Mouse (Mus musculus) hindbrain, embryonic 11.5 days (tissue): ENCODE data around the gene Mfsd4b1. TPM values are rescaled to one million over a fixed set of nuclear protein-coding genes. Genes with fewer than 3 reads are reported as not detected.

Experiments used
- ATAC-seq: fragments of 200-750 bp; cut with Nextera tagmentation; 2 replicates; pipeline ENCODE4 v1.8.0; 2017; ENCODE audit warnings: mild to moderate bottlenecking, moderate TSS enrichment, moderate library complexity; ENCODE audit not compliant: low FRiP score
- DNase-seq: peaks from one replicate; pipeline ENCODE4 v3.0.0-alpha.2; 2015; ENCODE audit warnings: low spot score
- H3K27ac ChIP-seq: fragments of 300-500 bp; sonication (generic); 2 replicates; pipeline ENCODE4 v1.5.1; 2014; ENCODE audit warnings: mild to moderate bottlenecking, low read depth, low read length
- H3K27me3 ChIP-seq: fragments of 300-500 bp; sonication (generic); 2 replicates; pipeline ENCODE4 v1.6.1; 2014; ENCODE audit warnings: mild to moderate bottlenecking, low read length, moderate library complexity, mixed read lengths; ENCODE audit not compliant: control insufficient read depth, insufficient read depth
- H3K36me3 ChIP-seq: fragments of 300-500 bp; sonication (generic); 2 replicates; pipeline ENCODE4 v1.6.1; 2014; ENCODE audit warnings: mild to moderate bottlenecking, low read length, moderate library complexity, mixed read lengths; ENCODE audit not compliant: control insufficient read depth, insufficient read depth
- H3K4me1 ChIP-seq: fragments of 300-500 bp; sonication (generic); replicated peaks from 2 replicates; pipeline ENCODE4 v1.6.1; 2014; ENCODE audit warnings: low read length, mixed read lengths; ENCODE audit not compliant: control insufficient read depth, insufficient read depth
- H3K4me2 ChIP-seq: fragments of 300-500 bp; sonication (generic); replicated peaks from 2 replicates; pipeline ENCODE4 v1.6.1; 2014; ENCODE audit warnings: mild to moderate bottlenecking, low read depth, low read length
- H3K4me3 ChIP-seq: fragments of 300-500 bp; sonication (generic); 2 replicates; pipeline ENCODE4 v1.5.1; 2014; ENCODE audit warnings: low read depth, low read length
- H3K9ac ChIP-seq: fragments of 300-500 bp; sonication (generic); 2 replicates; pipeline ENCODE4 v1.6.1; 2014; ENCODE audit warnings: low read depth, low read length
- H3K9me3 ChIP-seq: fragments of 300-500 bp; sonication (generic); 2 replicates; pipeline ENCODE4 v1.6.1; 2016; ENCODE audit warnings: low read length; ENCODE audit not compliant: control insufficient read depth
- WGBS: fragments of 180-500 bp; shearing (Covaris S2); extraction: QIAGEN DNeasy Blood & Tissue Kit; methylation state at CpG from one replicate; pipeline ENCODE4 v1.1.7; 2014; 5-methylcytosine and 5-hydroxymethylcytosine counted together
- polyA plus RNA-seq: library from polyadenylated mRNA; unstranded; fragments of >200 nt; fragmentation: Nextera tagmentation; extraction: Ambion mirVana; gene quantifications from 2 replicates; pipeline ENCODE4 v1.2.1, GENCODE M21; 2014

Gene Mfsd4b1
- polyA plus RNA-seq, 1 experiment from 2014 or later = 0.26 TPM

GRCm38 (mm10) chr10:40051997-40052396 lies 26.9 kb upstream of the Mfsd4b1 start:
- H3K9me3 ChIP-seq = no peaks in the 10 kb centered on the region
- H3K27me3 ChIP-seq = no peaks in the 10 kb centered on the region
- no peaks in the 10 kb centered on the region for H3K4me1 ChIP-seq
- no peak for DNase-seq
- H3K9ac ChIP-seq = no peak overlapping the region
- H3K36me3 ChIP-seq = no peaks in the 10 kb centered on the region
- H3K4me3 ChIP-seq = no peak overlapping the region
- no peak overlapping the region for H3K27ac ChIP-seq
- WGBS = 90% methylated on average over 3 of the region's 3 CpGs
- H3K4me2 ChIP-seq = no peak overlapping the region
- ATAC-seq = no peak

- Histone ChIP-seq H3K4me2 (no peak overlapping the region), H3K9me3 (no peaks in the 10 kb centered on the region), H3K27me3 (no peaks in the 10 kb centered on the region), H3K4me1 (no peaks in the 10 kb centered on the region), H3K9ac (no peak overlapping the region), H3K4me3 (no peak overlapping the region), H3K27ac (no peak overlapping the region), H3K36me3 (no peaks in the 10 kb centered on the region)
- ATAC-seq = no peak
- WGBS = 89% methylated on average over 2 of the region's 2 CpGs
- no peak for DNase-seq
These were observed 25.7 kb upstream of the Mfsd4b1 start for GRCm38 (mm10) chr10:40050763-40051162.

GRCm38 (mm10) chr10:40041339-40041738 lies 16.3 kb upstream of the Mfsd4b1 start:
- no peaks in the 10 kb centered on the region for H3K36me3 ChIP-seq
- H3K4me3 ChIP-seq = no peak overlapping the region
- H3K4me1 ChIP-seq = no peaks in the 10 kb centered on the region
- DNase-seq (peak; percentile 16), ATAC-seq (no peak)
- 19% methylated on average over 4 of the region's 4 CpGs for WGBS
- no peak overlapping the region for H3K4me2 ChIP-seq
- no peaks in the 10 kb centered on the region for H3K27me3 ChIP-seq
- H3K27ac ChIP-seq = no peak overlapping the region
- H3K9me3 ChIP-seq = no peaks in the 10 kb centered on the region
- no peak overlapping the region for H3K9ac ChIP-seq

GRCm38 (mm10) chr10:40036686-40037560 lies 11.9 kb upstream of the Mfsd4b1 start:
- no peak overlapping the region for H3K4me3 ChIP-seq
- ATAC-seq (no peak), DNase-seq (no peak)
- no peaks in the 10 kb centered on the region for H3K4me1 ChIP-seq
- no peak overlapping the region for H3K4me2 ChIP-seq
- H3K36me3 ChIP-seq = no peaks in the 10 kb centered on the region
- no peaks in the 10 kb centered on the region for H3K9me3 ChIP-seq
- H3K9ac ChIP-seq = no peak overlapping the region
- no peaks in the 10 kb centered on the region for H3K27me3 ChIP-seq
- WGBS = 72% methylated on average over 24 of the region's 24 CpGs
- no peak overlapping the region for H3K27ac ChIP-seq

GRCm38 (mm10) chr10:40034956-40035355 lies 9.9 kb upstream of the Mfsd4b1 start:
- no peak overlapping the region for H3K4me3 ChIP-seq
- no peak for DNase-seq
- H3K9me3 ChIP-seq = no peaks in the 10 kb centered on the region
- no peaks in the 10 kb centered on the region for H3K36me3 ChIP-seq
- no peak overlapping the region for H3K9ac ChIP-seq
- H3K27me3 ChIP-seq = no peaks in the 10 kb centered on the region
- 97% methylated on average over 6 of the region's 6 CpGs for WGBS
- no peak overlapping the region for H3K4me2 ChIP-seq
- H3K27ac ChIP-seq = no peak overlapping the region
- no peaks in the 10 kb centered on the region for H3K4me1 ChIP-seq
- no peak for ATAC-seq

GRCm38 (mm10) chr10:40032897-40033296 lies 7.8 kb upstream of the Mfsd4b1 start:
- ATAC-seq = no peak
- 80% methylated on average over 2 of the region's 2 CpGs for WGBS

GRCm38 (mm10) chr10:40030716-40031115 lies 5.6 kb upstream of the Mfsd4b1 start:
- no peaks in the 10 kb centered on the region for H3K4me1 ChIP-seq
- H3K27me3 ChIP-seq = no peaks in the 10 kb centered on the region
- DNase-seq = no peak
- no peaks in the 10 kb centered on the region for H3K36me3 ChIP-seq
- WGBS = 95% methylated on average over 6 of the region's 6 CpGs
- H3K27ac ChIP-seq = no peak overlapping the region
- no peak overlapping the region for H3K4me2 ChIP-seq
- H3K9me3 ChIP-seq = no peaks in the 10 kb centered on the region
- ATAC-seq = no peak
- H3K9ac ChIP-seq = no peak overlapping the region
- H3K4me3 ChIP-seq = no peak overlapping the region

More at GRCm38 (mm10) chr10:40032897-40033296, 7.8 kb upstream of the Mfsd4b1 start:
- Histone ChIP-seq H3K4me1 (no peaks in the 10 kb centered on the region), H3K9ac (no peak overlapping the region), H3K27me3 (no peaks in the 10 kb centered on the region), H3K36me3 (no peaks in the 10 kb centered on the region), H3K27ac (no peak overlapping the region), H3K9me3 (no peaks in the 10 kb centered on the region), H3K4me3 (no peak overlapping the region), H3K4me2 (no peak overlapping the region)
- DNase-seq = no peak

GRCm38 (mm10) chr10:40029610-40030009 lies 4.5 kb upstream of the Mfsd4b1 start:
- DNase-seq = no peak
- Histone ChIP-seq H3K4me3 (no peak overlapping the region), H3K27ac (no peak overlapping the region), H3K4me2 (no peak overlapping the region), H3K9me3 (no peaks in the 10 kb centered on the region), H3K9ac (no peak overlapping the region), H3K4me1 (no peaks in the 10 kb centered on the region; the same call in 1 of the 2 replicates), H3K27me3 (no peaks in the 10 kb centered on the region), H3K36me3 (no peaks in the 10 kb centered on the region)
- 82% methylated on average over 2 of the region's 2 CpGs for WGBS
- no peak for ATAC-seq

- Histone ChIP-seq H3K4me3 (no peak overlapping the region), H3K4me1 (no peaks in the 10 kb centered on the region; the same call in 1 of the 2 replicates), H3K27ac (no peak overlapping the region), H3K27me3 (peaks cover 2% of the 10 kb centered on the region; the same call in 1 of the 2 replicates), H3K4me2 (no peak overlapping the region), H3K36me3 (no peaks in the 10 kb centered on the region), H3K9me3 (no peaks in the 10 kb centered on the region), H3K9ac (no peak overlapping the region)
- WGBS = 85% methylated on average over 8 of the region's 8 CpGs
- DNase-seq (no peak), ATAC-seq (no peak)
These were observed 3.0 kb upstream of the Mfsd4b1 start for GRCm38 (mm10) chr10:40028091-40028490.
